Mouse (Mus musculus): Measurements from ENCODE around the gene Plk3. TPM values are rescaled to one million over a fixed set of nuclear protein-coding genes. Genes with fewer than 3 reads are reported as not detected.

Gene Plk3
- polyA plus RNA-seq, 1 experiment from 2014 or later, result 5.3 TPM

DNA sequence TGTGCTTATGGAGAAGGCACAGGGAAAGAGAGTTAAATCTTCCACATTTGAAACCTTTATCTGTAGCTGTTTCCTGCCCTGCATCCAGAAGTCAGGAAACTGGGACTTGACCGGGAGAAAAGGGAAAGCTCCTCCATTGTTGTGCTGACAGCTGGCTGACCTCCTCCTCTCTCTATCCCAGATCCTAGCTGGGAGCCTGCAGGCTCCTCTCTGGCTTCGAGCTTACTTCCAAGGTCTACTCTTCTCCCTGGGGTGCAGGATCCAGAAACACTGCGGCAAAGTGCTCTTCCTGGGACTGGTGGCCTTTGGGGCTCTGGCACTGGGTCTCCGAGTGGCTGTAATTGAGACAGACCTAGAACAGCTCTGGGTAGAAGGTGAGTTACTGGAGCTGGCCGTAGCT, 37.1 kb downstream of the Plk3 start:
- H3K9ac ChIP-seq (ENCODE audit: low read depth, low read length), result no peak overlapping the region

DNA sequence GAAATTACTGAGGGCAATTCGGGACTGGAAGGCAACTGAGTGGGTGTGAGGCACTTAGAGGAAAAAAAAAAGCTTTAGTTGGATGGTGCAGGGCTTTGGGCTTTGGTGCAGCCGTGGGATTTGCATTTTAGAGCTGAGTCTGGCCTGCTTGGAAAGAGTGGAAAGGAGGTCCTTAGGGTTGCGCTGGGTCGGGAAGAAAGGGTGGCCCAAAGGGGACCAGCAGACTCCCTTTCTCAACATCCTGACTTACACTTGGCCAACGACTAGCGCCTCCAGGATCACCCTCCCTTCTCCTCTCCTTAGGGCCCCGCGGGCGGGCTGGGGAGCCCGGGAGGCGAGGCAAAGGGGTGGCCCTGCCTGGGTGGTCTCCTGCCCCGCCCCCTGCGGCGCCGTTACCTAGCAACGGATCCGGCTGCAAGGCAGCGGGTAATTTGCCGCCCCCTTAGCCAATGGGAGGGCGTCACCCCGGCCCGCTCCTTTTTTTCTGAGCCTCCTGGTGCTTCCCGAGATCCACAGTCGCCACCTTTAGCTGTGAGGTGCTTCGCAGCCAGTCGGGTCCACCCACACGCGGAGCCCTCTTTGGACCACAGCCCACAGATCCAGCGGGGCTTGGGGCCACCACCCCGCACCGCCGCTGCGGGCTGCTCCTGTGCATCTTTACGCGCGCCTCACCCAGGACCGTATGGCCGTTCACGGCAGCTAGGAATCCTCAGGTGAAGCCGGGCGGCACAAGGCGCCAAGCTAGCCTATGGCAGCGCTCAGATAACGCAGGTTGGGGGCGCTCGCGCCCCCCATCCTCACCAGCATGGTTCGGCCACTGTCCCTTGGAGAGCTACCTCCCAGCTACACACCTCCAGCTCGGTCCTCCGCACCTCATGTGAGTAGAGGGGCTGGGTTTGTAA, 38.0 kb downstream of the Plk3 start, which contains the start of gene Ptch2:
Ptch2 (plus strand) TSS at position 525 of the 902 bp plus-strand sequence.
- Histone ChIP-seq H3K4me3 (ENCODE audit: low read depth, low read length) (peak within 1 kb of the TSS; percentile 50), H3K9ac (ENCODE audit: low read depth, low read length) (peak within 1 kb of the TSS; percentile 51; the same call in 1 of the 2 replicates), H3K27me3 (replicated peaks; ENCODE audit: control insufficient read depth, insufficient read depth, low read length) (no peaks in the 10 kb centered on the region; the same call in 1 of the 2 replicates), H3K27ac (ENCODE audit: low read depth, low read length) (peak within 1 kb of the TSS; percentile 46), H3K9me3 (ENCODE audit: control insufficient read depth) (no peaks in the 10 kb centered on the region), H3K36me3 (ENCODE audit: control insufficient read depth, insufficient read depth) (no peaks in the 10 kb centered on the region), H3K4me2 (replicated peaks; ENCODE audit: low read depth) (peak within 1 kb of the TSS; percentile 68), H3K4me1 (replicated peaks; ENCODE audit: control insufficient read depth, insufficient read depth, low read length) (no peaks in the 10 kb centered on the region; the same call in 1 of the 2 replicates)
- peak; percentile 51; the same call in 1 of the 2 replicates for ATAC-seq
- under 1% methylated on average over 48 of the region's 50 CpGs for WGBS
- 0 out of 2 replicates have a peak, but pooled peaks have one; percentile 11 for TF ChIP-seq CTCF (IDR thresholded peaks at IDR 0.05; ENCODE audit: low read depth)

More for the DNA sequence above, 37.1 kb downstream of the Plk3 start:
- peak overlapping the region; percentile 68 for H3K4me2 ChIP-seq (replicated peaks; ENCODE audit: low read depth)
- no peak for ATAC-seq
- WGBS, result 16% methylated on average over 5 of the region's 5 CpGs
- H3K4me1 ChIP-seq (replicated peaks; ENCODE audit: control insufficient read depth, insufficient read depth, low read length), result no peaks in the 10 kb centered on the region; the same call in 1 of the 2 replicates
- no peak for TF ChIP-seq CTCF (IDR thresholded peaks at IDR 0.05; ENCODE audit: low read depth)
- peak overlapping the region; percentile 50 for H3K4me3 ChIP-seq (ENCODE audit: low read depth, low read length)
- peak overlapping the region; percentile 15; the same call in 1 of the 2 replicates for H3K27ac ChIP-seq (ENCODE audit: low read depth, low read length)
- H3K36me3 ChIP-seq (ENCODE audit: control insufficient read depth, insufficient read depth), result no peaks in the 10 kb centered on the region
- H3K9me3 ChIP-seq (ENCODE audit: control insufficient read depth), result no peaks in the 10 kb centered on the region
- H3K27me3 ChIP-seq (replicated peaks; ENCODE audit: control insufficient read depth, insufficient read depth, low read length), result no peaks in the 10 kb centered on the region; the same call in 1 of the 2 replicates

DNA sequence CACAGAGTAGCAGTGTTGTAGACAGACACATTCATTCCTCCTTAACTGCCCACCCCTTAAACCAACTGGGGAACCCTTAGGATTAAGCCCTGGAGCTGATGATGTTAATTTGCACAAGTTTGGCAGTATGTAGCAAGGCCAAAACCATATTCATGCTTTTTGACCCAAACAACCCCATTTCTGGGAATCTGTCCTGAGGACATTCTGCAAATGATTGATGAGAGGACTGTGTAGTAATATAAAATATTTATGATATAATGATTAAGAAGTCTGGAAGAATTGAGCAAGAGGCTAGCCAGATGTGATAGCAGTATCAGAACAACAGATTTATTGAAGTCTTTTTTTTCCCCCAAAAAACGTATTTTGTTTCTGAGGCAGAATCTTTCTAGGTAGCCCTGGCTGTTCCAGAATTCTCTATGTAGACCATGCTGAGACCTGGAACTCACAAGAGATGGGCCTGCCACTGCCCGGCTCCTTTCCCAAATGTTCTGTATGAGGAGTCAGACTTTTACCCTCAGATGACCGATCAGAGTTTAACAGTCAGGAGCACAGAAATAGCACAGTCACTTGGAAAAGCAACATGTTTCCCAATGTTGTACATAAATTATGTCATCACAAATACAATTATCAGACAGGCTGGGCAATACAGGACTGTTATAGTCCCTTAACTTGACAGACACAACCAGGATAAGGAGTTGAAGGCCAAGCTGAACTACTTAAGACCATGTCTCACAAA, 39.0 kb downstream of the Plk3 start:
- Histone ChIP-seq H3K27ac (ENCODE audit: low read depth, low read length) (no peak overlapping the region), H3K4me1 (replicated peaks; ENCODE audit: control insufficient read depth, insufficient read depth, low read length) (no peaks in the 10 kb centered on the region; the same call in 1 of the 2 replicates), H3K9me3 (ENCODE audit: control insufficient read depth) (no peaks in the 10 kb centered on the region), H3K9ac (ENCODE audit: low read depth, low read length) (no peak overlapping the region), H3K27me3 (replicated peaks; ENCODE audit: control insufficient read depth, insufficient read depth, low read length) (no peaks in the 10 kb centered on the region; the same call in 1 of the 2 replicates), H3K36me3 (ENCODE audit: control insufficient read depth, insufficient read depth) (no peaks in the 10 kb centered on the region), H3K4me2 (replicated peaks; ENCODE audit: low read depth) (no peak overlapping the region), H3K4me3 (ENCODE audit: low read depth, low read length) (no peak overlapping the region)
- no peak for ATAC-seq
- TF ChIP-seq CTCF (IDR thresholded peaks at IDR 0.05; ENCODE audit: low read depth), result no peak
- 69% methylated on average over 3 of the region's 3 CpGs for WGBS

DNA sequence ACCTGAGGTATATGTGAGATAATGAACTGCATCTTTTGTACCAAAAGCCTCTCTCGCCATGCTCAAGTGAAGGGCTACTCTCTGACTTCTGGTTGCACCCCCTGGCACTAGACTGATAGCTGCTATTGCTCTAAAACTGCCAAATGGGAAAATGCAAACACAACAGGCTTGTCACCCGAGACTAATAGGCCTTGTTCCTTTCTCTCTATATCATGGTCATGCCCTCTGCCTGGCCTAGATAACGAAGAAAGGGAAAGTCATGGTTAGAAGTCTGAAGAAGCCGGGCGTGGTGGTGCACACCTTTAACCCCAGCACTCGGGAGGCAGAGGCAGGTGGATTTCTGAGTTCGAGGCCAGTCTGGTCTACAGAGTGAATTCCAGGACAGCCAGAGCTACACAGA, 43.2 kb downstream of the Plk3 start:
- H3K4me2 ChIP-seq (replicated peaks; ENCODE audit: low read depth), result no peak overlapping the region
- no peak overlapping the region for H3K4me3 ChIP-seq (ENCODE audit: low read depth, low read length)
- WGBS, result 69% methylated on average over 7 of the region's 7 CpGs
- no peak overlapping the region for H3K27ac ChIP-seq (ENCODE audit: low read depth, low read length)
- no peaks in the 10 kb centered on the region for H3K27me3 ChIP-seq (replicated peaks; ENCODE audit: control insufficient read depth, insufficient read depth, low read length)
- no peak overlapping the region for H3K9ac ChIP-seq (ENCODE audit: low read depth, low read length)
- TF ChIP-seq CTCF (IDR thresholded peaks at IDR 0.05; ENCODE audit: low read depth), result no peak
- ATAC-seq, result no peak
- H3K4me1 ChIP-seq (replicated peaks; ENCODE audit: control insufficient read depth, insufficient read depth, low read length), result no peaks in the 10 kb centered on the region
- H3K9me3 ChIP-seq (ENCODE audit: control insufficient read depth), result no peaks in the 10 kb centered on the region
- peaks cover 15% of the 10 kb centered on the region; the same call in 1 of the 2 replicates for H3K36me3 ChIP-seq (ENCODE audit: control insufficient read depth, insufficient read depth)

DNA sequence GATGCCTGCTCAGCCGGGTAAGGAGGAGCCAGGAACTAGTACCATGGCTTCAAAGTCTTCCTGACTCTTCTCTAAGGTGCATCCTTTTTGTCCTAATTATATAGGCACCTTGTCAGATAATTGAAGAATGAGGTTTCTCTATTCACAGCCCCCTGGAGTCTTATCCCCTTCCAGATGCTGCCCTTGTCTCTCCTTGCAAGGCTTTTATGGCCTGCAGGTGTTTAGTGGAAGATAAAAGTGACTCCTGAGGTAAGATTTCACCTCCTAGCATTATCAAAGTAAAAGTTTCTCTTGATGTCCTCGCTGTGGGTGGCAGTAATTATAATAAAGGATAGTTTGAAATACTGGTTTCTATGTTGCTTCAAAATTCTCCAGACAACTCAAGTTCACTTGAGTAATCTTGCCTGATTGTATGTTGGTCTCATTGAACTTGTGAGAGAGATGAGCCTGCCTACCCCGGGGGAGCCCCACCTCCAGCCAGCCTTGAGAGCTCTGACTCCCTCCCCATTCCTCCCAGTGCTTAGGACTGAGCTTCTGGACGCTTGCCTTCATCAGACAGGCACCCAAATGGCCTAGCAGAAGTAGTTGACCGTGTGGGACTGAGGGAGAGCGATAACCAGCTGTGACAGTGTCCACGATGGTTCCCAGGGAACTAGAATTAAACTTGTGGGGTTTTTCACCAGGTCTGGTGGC, 45.7 kb downstream of the Plk3 start:
- ATAC-seq, result no peak
- no peak for TF ChIP-seq CTCF (IDR thresholded peaks at IDR 0.05; ENCODE audit: low read depth)
- 63% methylated on average over 7 of the region's 7 CpGs for WGBS

More for the DNA sequence above, 45.7 kb downstream of the Plk3 start:
- H3K4me3 ChIP-seq (ENCODE audit: low read depth, low read length), result no peak overlapping the region
- no peaks in the 10 kb centered on the region for H3K27me3 ChIP-seq (replicated peaks; ENCODE audit: control insufficient read depth, insufficient read depth, low read length)
- H3K36me3 ChIP-seq (ENCODE audit: control insufficient read depth, insufficient read depth), result peaks cover 24% of the 10 kb centered on the region
- no peak overlapping the region for H3K4me2 ChIP-seq (replicated peaks; ENCODE audit: low read depth)
- no peak overlapping the region for H3K27ac ChIP-seq (ENCODE audit: low read depth, low read length)
- H3K9ac ChIP-seq (ENCODE audit: low read depth, low read length), result no peak overlapping the region
- no peaks in the 10 kb centered on the region for H3K4me1 ChIP-seq (replicated peaks; ENCODE audit: control insufficient read depth, insufficient read depth, low read length)
- no peaks in the 10 kb centered on the region for H3K9me3 ChIP-seq (ENCODE audit: control insufficient read depth)

Small RNAs within 50 kb of the gene (microRNA-seq; reads per million reads assigned to microRNA genes)
- gene Gm22398, result not detected

Other genes with a start within 250 kb of the Plk3 start
- 53.9 and 56.9 TPM in 2 replicates for gene Urod, start 139.6 kb downstream of the Plk3 start, polyA plus RNA-seq (2015; fragmentation: Nextera tagmentation; extraction: Ambion mirVana)
- 25.1 and 25.7 TPM in 2 replicates for gene Hectd3, start 138.6 kb downstream of the Plk3 start, polyA plus RNA-seq (2015; fragmentation: Nextera tagmentation; extraction: Ambion mirVana)
- gene Eif2b3, start 114.6 kb downstream of the Plk3 start, polyA plus RNA-seq (2015; fragmentation: Nextera tagmentation; extraction: Ambion mirVana), result 16.1 TPM in 2 replicates
- gene Ptch2, start 37.9 kb downstream of the Plk3 start, polyA plus RNA-seq (2015; fragmentation: Nextera tagmentation; extraction: Ambion mirVana), result 1.3 and 1.4 TPM in 2 replicates
- gene Btbd19, start 8.2 kb downstream of the Plk3 start, polyA plus RNA-seq (2015; fragmentation: Nextera tagmentation; extraction: Ambion mirVana), result 2.9 and 3.5 TPM in 2 replicates
- gene Tctex1d4, start 7.2 kb downstream of the Plk3 start, polyA plus RNA-seq (2015; fragmentation: Nextera tagmentation; extraction: Ambion mirVana), result 0.22 TPM in 2 replicates
- gene Rps8, start 22.3 kb upstream of the Plk3 start, polyA plus RNA-seq (2015; fragmentation: Nextera tagmentation; extraction: Ambion mirVana), result 563 and 564 TPM in 2 replicates
- gene Kif2c, start 48.7 kb upstream of the Plk3 start, polyA plus RNA-seq (2015; fragmentation: Nextera tagmentation; extraction: Ambion mirVana), result 6.8 and 7.9 TPM in 2 replicates
- gene Tmem53, start 118.0 kb upstream of the Plk3 start, polyA plus RNA-seq (2015; fragmentation: Nextera tagmentation; extraction: Ambion mirVana), result 12.8 and 14.0 TPM in 2 replicates
- gene Armh1, start 118.2 kb upstream of the Plk3 start, polyA plus RNA-seq (2015; fragmentation: Nextera tagmentation; extraction: Ambion mirVana), result 0.12 and 0.22 TPM in 2 replicates